Mouse (Mus musculus): Measurements from ENCODE around the gene Rnf5. TPM values are rescaled to one million over a fixed set of nuclear protein-coding genes. Genes with fewer than 3 reads are reported as not detected.

The Rnf5 gene
- total RNA-seq, 2 experiments from 2014 or later = 72.1 to 80.3 TPM

GRCm38 (mm10) chr17:34613054-34613645 lies 9.7 kb upstream of the Rnf5 start:
- H3K4me3 ChIP-seq = no peak overlapping the region
- DNase-seq (ENCODE audit: low spot score in 2 of 2) = no peak
- TF ChIP-seq CTCF (conservative IDR thresholded peaks at IDR 0.05) = no peak
- no peak overlapping the region for H3K27ac ChIP-seq

- DNase-seq (ENCODE audit: low spot score in 2 of 2) = no peak
- no peak for TF ChIP-seq CTCF (conservative IDR thresholded peaks at IDR 0.05)
- Histone ChIP-seq H3K27ac (no peak overlapping the region), H3K4me3 (no peak overlapping the region)
Measured at GRCm38 (mm10) chr17:34611050-34611449, 7.6 kb upstream of the Rnf5 start.

GRCm38 (mm10) chr17:34607997-34608396 lies 4.5 kb upstream of the Rnf5 start:
- no peak overlapping the region for H3K27ac ChIP-seq
- H3K4me3 ChIP-seq = no peak overlapping the region
- DNase-seq (ENCODE audit: low spot score in 2 of 2) = no peak
- no peak for TF ChIP-seq CTCF (conservative IDR thresholded peaks at IDR 0.05)

- no peak for DNase-seq (ENCODE audit: low spot score in 2 of 2)
- TF ChIP-seq CTCF (conservative IDR thresholded peaks at IDR 0.05) = no peak
- H3K4me3 ChIP-seq = peak overlapping the region; percentile 91
- H3K27ac ChIP-seq = peak overlapping the region; percentile 99
Measured at GRCm38 (mm10) chr17:34606186-34607039, 2.9 kb upstream of the Rnf5 start.

GRCm38 (mm10) chr17:34605609-34606008 lies 2.1 kb upstream of the Rnf5 start:
- no peak for TF ChIP-seq CTCF (conservative IDR thresholded peaks at IDR 0.05)
- Histone ChIP-seq H3K27ac (peak overlapping the region; percentile 99), H3K4me3 (peak overlapping the region; percentile 91)
- peak; percentile 97 for DNase-seq (ENCODE audit: low spot score in 2 of 2)

GRCm38 (mm10) chr17:34604511-34605237 lies 1.2 kb upstream of the Rnf5 start:
- no peak for DNase-seq (ENCODE audit: low spot score in 2 of 2)
- no peak for TF ChIP-seq CTCF (conservative IDR thresholded peaks at IDR 0.05)
- Histone ChIP-seq H3K4me3 (peak overlapping the region; percentile 91), H3K27ac (peak overlapping the region; percentile 99)

- TF ChIP-seq CTCF (conservative IDR thresholded peaks at IDR 0.05) = no peak
- Histone ChIP-seq H3K4me3 (peak within 1 kb of the TSS; percentile 91), H3K27ac (peak within 1 kb of the TSS; percentile 99)
- peak; percentile 97 to 99 for DNase-seq (ENCODE audit: low spot score in 2 of 2)
Measured at GRCm38 (mm10) chr17:34604061-34604508, 595 bp upstream of the Rnf5 start, which contains the start of gene Agpat1. Agpat1 (plus strand) TSS chr17:34604262.

GRCm38 (mm10) chr17:34601796-34602195 lies 1.7 kb downstream of the Rnf5 start:
- DNase-seq (ENCODE audit: low spot score in 2 of 2) = no peak
- Histone ChIP-seq H3K27ac (no peak overlapping the region), H3K4me3 (no peak overlapping the region)
- TF ChIP-seq CTCF (conservative IDR thresholded peaks at IDR 0.05) = no peak

- TF ChIP-seq CTCF (conservative IDR thresholded peaks at IDR 0.05) = no peak
- no peak overlapping the region for H3K27ac ChIP-seq
- no peak for DNase-seq (ENCODE audit: low spot score in 2 of 2)
Measured at GRCm38 (mm10) chr17:34599891-34600290, 3.6 kb downstream of the Rnf5 start.

GRCm38 (mm10) chr17:34597566-34598095 lies 5.9 kb downstream of the Rnf5 start, which contains the start of gene Ager:
Ager (plus strand) TSS chr17:34597862.
- no peak for DNase-seq (ENCODE audit: low spot score in 2 of 2)
- Histone ChIP-seq H3K27ac (no peak within 1 kb of the TSS), H3K4me3 (no peak within 1 kb of the TSS)
- no peak for TF ChIP-seq CTCF (conservative IDR thresholded peaks at IDR 0.05)

More at GRCm38 (mm10) chr17:34599891-34600290, 3.6 kb downstream of the Rnf5 start:
- no peak overlapping the region for H3K4me3 ChIP-seq

- no peak for TF ChIP-seq CTCF (conservative IDR thresholded peaks at IDR 0.05)
- Histone ChIP-seq H3K4me3 (no peak overlapping the region), H3K27ac (no peak overlapping the region)
- DNase-seq (ENCODE audit: low spot score in 2 of 2) = no peak
Measured at GRCm38 (mm10) chr17:34596098-34596497, 7.4 kb downstream of the Rnf5 start.

GRCm38 (mm10) chr17:34593752-34594525 lies 9.6 kb downstream of the Rnf5 start:
- Histone ChIP-seq H3K4me3 (peak overlapping the region; percentile 84), H3K27ac (peak overlapping the region; percentile 99; the same call in 1 of the 2 replicates)
- DNase-seq (ENCODE audit: low spot score in 2 of 2) = no peak
- TF ChIP-seq CTCF (conservative IDR thresholded peaks at IDR 0.05) = no peak

All from layer of hippocampus, adult 2 months (tissue).